Mouse (Mus musculus) stomach, postnatal 0 days (tissue): ENCODE measurements around the gene Hmbs. TPM values are rescaled to one million over a fixed set of nuclear protein-coding genes. Genes with fewer than 3 reads are reported as not detected.
"Not testable (repeated sequence)": the region's sequence is repeated elsewhere in the genome, so short reads cannot be mapped to it uniquely, and the experiment has no call there.

Experiments used
- ATAC-seq: fragments of 200-750 bp; cut with Nextera tagmentation; 2 replicates; pipeline ENCODE4 v1.8.0; 2017; ENCODE audit not compliant: low FRiP score, low TSS enrichment
- DNase-seq: peaks from one replicate; pipeline ENCODE4 v3.0.0-alpha.2; 2016; ENCODE audit warnings: low spot score
- H3K27ac ChIP-seq: fragments of 300-500 bp; sonication (generic); replicated peaks from 2 replicates; pipeline ENCODE4 v1.5.1; 2014; ENCODE audit warnings: mild to moderate bottlenecking, control low read depth
- H3K27me3 ChIP-seq: fragments of 300-500 bp; sonication (generic); 2 replicates; pipeline ENCODE4 v1.6.1; 2014; ENCODE audit warnings: low read length; ENCODE audit not compliant: control insufficient read depth, insufficient read depth
- H3K36me3 ChIP-seq: fragments of 300-500 bp; sonication (generic); 2 replicates; pipeline ENCODE4 v1.6.1; 2014; ENCODE audit warnings: low read length, mixed read lengths; ENCODE audit not compliant: control insufficient read depth, insufficient read depth
- H3K4me1 ChIP-seq: fragments of 300-500 bp; sonication (generic); replicated peaks from 2 replicates; pipeline ENCODE4 v1.6.1; 2014; ENCODE audit warnings: antibody characterized with exemption; ENCODE audit not compliant: control insufficient read depth, insufficient read depth
- H3K4me2 ChIP-seq: fragments of 300-500 bp; sonication (generic); replicated peaks from 2 replicates; pipeline ENCODE4 v1.6.1; 2014; ENCODE audit warnings: low read depth, mild to moderate bottlenecking, control low read depth, moderate library complexity
- H3K4me3 ChIP-seq: fragments of 300-500 bp; sonication (generic); 2 replicates; pipeline ENCODE4 v1.5.1; 2014; ENCODE audit warnings: low read depth, low read length, control low read depth
- H3K9ac ChIP-seq: fragments of 300-500 bp; sonication (generic); 2 replicates; pipeline ENCODE4 v1.6.1; 2014; ENCODE audit warnings: mild to moderate bottlenecking, low read length, control low read depth, mixed read lengths
- H3K9me3 ChIP-seq: fragments of 300-500 bp; sonication (generic); 2 replicates; pipeline ENCODE4 v1.6.1; 2016; ENCODE audit warnings: low read length; ENCODE audit not compliant: control insufficient read depth
- CTCF ChIP-seq: IDR thresholded peaks from 2 replicates; pipeline ENCODE4 v1.5.1; 2016; ENCODE audit warnings: antibody characterized with exemption, low read depth, mild to moderate bottlenecking, moderate library complexity
- EP300 ChIP-seq: optimal IDR thresholded peaks from 2 replicates; pipeline ENCODE3; 2016; ENCODE audit warnings: antibody characterized with exemption
- WGBS: fragments of 180-500 bp; shearing (Covaris S2); extraction: QIAGEN DNeasy Blood & Tissue Kit; methylation state at CpG from one replicate; pipeline ENCODE4 v1.1.7; 2014; 5-methylcytosine and 5-hydroxymethylcytosine counted together
- polyA plus RNA-seq: library from polyadenylated mRNA; unstranded; fragments of >200 nt; fragmentation: Nextera tagmentation; extraction: Ambion mirVana; gene quantifications from 2 replicates; pipeline ENCODE4 v1.2.1, GENCODE M21; 2015

Hmbs gene
- polyA plus RNA-seq, 1 experiment from 2014 or later: 68.8 TPM

DNA sequence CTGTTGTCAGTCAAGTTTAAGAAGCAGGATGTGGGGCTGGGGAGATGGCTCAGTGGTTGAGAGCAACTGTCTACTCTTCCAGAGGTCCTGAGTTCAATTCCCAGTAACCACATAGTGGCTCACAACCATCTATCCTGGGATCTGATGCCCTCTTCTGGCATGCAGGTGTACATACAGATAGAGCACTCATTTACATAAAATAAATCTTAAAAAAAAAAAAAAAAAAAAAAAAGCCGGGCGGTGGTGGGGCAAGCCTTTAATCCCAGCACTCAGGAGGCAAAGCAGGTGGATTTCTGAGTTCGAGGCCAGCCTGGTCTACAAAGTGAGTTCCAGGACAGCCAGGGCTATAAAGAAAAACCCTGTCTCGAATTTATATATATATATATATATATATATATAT, 20.4 kb downstream of the Hmbs start:
- H3K4me2 ChIP-seq, H3K27me3 ChIP-seq, H3K4me3 ChIP-seq, H3K4me1 ChIP-seq, H3K9me3 ChIP-seq, H3K27ac ChIP-seq, H3K36me3 ChIP-seq, ATAC-seq, H3K9ac ChIP-seq, DNase-seq: not testable (repeated sequence)
- TF ChIP-seq CTCF: peak; percentile 43
- WGBS: 71% methylated on average over 4 of the region's 4 CpGs

- no peaks in the 10 kb centered on the region; the same call in none of the 2 replicates for H3K4me1 ChIP-seq
- 12% methylated on average over 6 of the region's 6 CpGs for WGBS
- H3K9ac ChIP-seq: peak overlapping the region; percentile 56
- ATAC-seq (peak; percentile 38), DNase-seq (no peak)
- peak overlapping the region; percentile 97 for H3K4me2 ChIP-seq
- peak overlapping the region; percentile 92 for H3K4me3 ChIP-seq
- H3K27ac ChIP-seq: peak overlapping the region; percentile 84
- H3K9me3 ChIP-seq: no peaks in the 10 kb centered on the region
- no peak for TF ChIP-seq CTCF
- TF ChIP-seq EP300: no peak
- peaks cover 9% of the 10 kb centered on the region; the same call in 1 of the 2 replicates for H3K36me3 ChIP-seq
- no peaks in the 10 kb centered on the region for H3K27me3 ChIP-seq
These were observed 23.3 kb downstream of the Hmbs start for GRCm38 (mm10) chr9:44320799-44321133.

GRCm38 (mm10) chr9:44319887-44320798, 23.9 kb downstream of the Hmbs start, which contains the start of gene C2cd2l:
Gene C2cd2l, minus strand, starts transcription at chr9:44320285.
- Histone ChIP-seq H3K4me1 (no peaks in the 10 kb centered on the region; the same call in none of the 2 replicates), H3K27me3 (no peaks in the 10 kb centered on the region), H3K4me2 (peak within 1 kb of the TSS; percentile 97), H3K9ac (peak within 1 kb of the TSS; percentile 86), H3K27ac (peak within 1 kb of the TSS; percentile 84), H3K9me3 (no peaks in the 10 kb centered on the region), H3K36me3 (peaks cover 15% of the 10 kb centered on the region; the same call in 1 of the 2 replicates), H3K4me3 (peak within 1 kb of the TSS; percentile 92)
- DNase-seq (peak; percentile 96), ATAC-seq (peak; percentile 99)
- under 1% methylated on average over 67 of the region's 67 CpGs for WGBS
- TF ChIP-seq EP300 (no peak), CTCF (no peak)

GRCm38 (mm10) chr9:44319105-44319886, 24.7 kb downstream of the Hmbs start:
- Histone ChIP-seq H3K4me2 (peak overlapping the region; percentile 97), H3K4me1 (no peaks in the 10 kb centered on the region; the same call in none of the 2 replicates), H3K27me3 (no peaks in the 10 kb centered on the region), H3K36me3 (peaks cover 22% of the 10 kb centered on the region), H3K27ac (peak overlapping the region; percentile 79), H3K9ac (peak overlapping the region; percentile 86), H3K9me3 (no peaks in the 10 kb centered on the region), H3K4me3 (peak overlapping the region; percentile 92)
- no peak for TF ChIP-seq EP300
- DNase-seq: peak; percentile 47
- no peak for ATAC-seq
- 2% methylated on average over 37 of the region's 37 CpGs for WGBS

DNA sequence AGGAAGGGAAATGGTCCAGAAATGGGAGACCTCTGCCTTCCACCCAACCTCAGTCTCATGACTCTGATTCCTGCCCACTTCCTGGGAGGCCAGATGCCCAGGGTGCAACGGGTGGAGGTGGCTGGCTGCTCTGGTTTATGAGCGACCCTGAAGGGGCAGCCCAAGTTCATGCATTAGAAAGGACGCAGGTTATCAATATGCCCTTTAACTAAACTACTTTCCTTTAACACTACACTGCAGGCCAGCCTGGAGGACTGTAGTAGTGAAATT, 25.3 kb downstream of the Hmbs start:
- Histone ChIP-seq H3K4me1 (no peaks in the 10 kb centered on the region; the same call in none of the 2 replicates), H3K9ac (no peak overlapping the region), H3K36me3 (peaks cover 22% of the 10 kb centered on the region), H3K4me2 (peak overlapping the region; percentile 97), H3K4me3 (peak overlapping the region; percentile 92), H3K27me3 (no peaks in the 10 kb centered on the region), H3K27ac (no peak overlapping the region), H3K9me3 (no peaks in the 10 kb centered on the region)
- no peak for DNase-seq
- 32% methylated on average over 3 of the region's 3 CpGs for WGBS
- TF ChIP-seq CTCF (no peak), EP300 (no peak)
- ATAC-seq: no peak
